Mouse (Mus musculus) megakaryocyte, embryonic 14.5 days (primary cell): ENCODE measurements at regions not wholly inside any gene's neighbourhood (a gene's known extent, or its start where the extent isn't known, plus 50 kb on each side); places are given as distances from the start of the nearest gene placed in this dataset.

Source experiments
- FLI1 ChIP-seq: IDR thresholded peaks from 2 replicates; pipeline ENCODE4 v1.6.1; 2012; ENCODE audit warnings: low read length, inconsistent platforms, mixed read lengths
- GATA1 ChIP-seq: IDR thresholded peaks from 3 replicates; pipeline ENCODE4 v1.6.1; 2012; ENCODE audit warnings: mixed read lengths, low read length, inconsistent platforms, borderline replicate concordance

GRCm38 (mm10) chr2:178992334-178993116, 449.7 kb upstream of the Cdh4 start:
- no peak for TF ChIP-seq FLI1
- TF ChIP-seq GATA1: no peak
